Mouse (Mus musculus): ENCODE results near the gene Nus1.

GRCm38 (mm10) chr10:52383022-52383421 is 34.3 kb upstream of the Nus1 start:
- TF ChIP-seq POLR2A (IDR thresholded peaks at IDR 0.05; ENCODE audit: low read depth, low read length): no peak
- no peak for TF ChIP-seq CTCF (IDR thresholded peaks at IDR 0.05; ENCODE audit: extremely low read depth, insufficient read depth, insufficient read length, insufficient replicate concordance)

Measured in spleen, adult 2 months (tissue).